Mouse (Mus musculus): Measurements from ENCODE around the gene Gm42957. TPM values are rescaled to one million over a fixed set of nuclear protein-coding genes. Genes with fewer than 3 reads are reported as not detected.
"Not testable (repeated sequence)": the region's sequence is repeated elsewhere in the genome, so short reads cannot be mapped to it uniquely, and the experiment has no call there.

Gene Gm42957
- polyA plus RNA-seq, 1 experiment from 2014 or later = 0.08 TPM

DNA sequence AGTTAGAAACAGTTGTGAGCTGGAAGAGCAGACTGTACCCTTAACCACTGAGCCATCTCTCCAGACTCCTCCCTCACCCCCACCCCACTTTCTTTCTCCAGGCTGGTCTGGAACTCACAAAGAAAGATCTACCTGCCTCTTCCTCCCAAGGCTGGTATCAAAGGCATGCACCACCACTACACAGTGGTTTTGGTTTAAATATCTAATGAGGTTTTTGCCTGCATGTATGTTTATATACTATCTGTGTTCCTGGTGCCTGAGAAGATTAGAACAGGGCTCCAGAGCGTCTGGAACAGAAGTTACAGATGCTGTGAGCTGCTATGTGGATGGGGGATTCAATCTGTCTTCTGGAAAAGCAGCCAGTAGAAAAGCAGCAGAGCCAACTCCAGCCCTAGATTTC lies 1.3 kb upstream of the Gm42957 start:
- peaks cover 30% of the 10 kb centered on the region for H3K4me1 ChIP-seq
- H3K36me3 ChIP-seq = peaks cover 57% of the 10 kb centered on the region
- no peaks in the 10 kb centered on the region for H3K9me3 ChIP-seq (replicated peaks)
- DNase-seq (ENCODE audit: low spot score) = no peak
- no peak overlapping the region for H3K4me3 ChIP-seq
- WGBS = 85% methylated on average over 1 of the region's 1 CpGs
- no peak overlapping the region for H3K27ac ChIP-seq
- no peaks in the 10 kb centered on the region for H3K27me3 ChIP-seq (ENCODE audit: low read depth, poor library complexity, severe bottlenecking)

DNA sequence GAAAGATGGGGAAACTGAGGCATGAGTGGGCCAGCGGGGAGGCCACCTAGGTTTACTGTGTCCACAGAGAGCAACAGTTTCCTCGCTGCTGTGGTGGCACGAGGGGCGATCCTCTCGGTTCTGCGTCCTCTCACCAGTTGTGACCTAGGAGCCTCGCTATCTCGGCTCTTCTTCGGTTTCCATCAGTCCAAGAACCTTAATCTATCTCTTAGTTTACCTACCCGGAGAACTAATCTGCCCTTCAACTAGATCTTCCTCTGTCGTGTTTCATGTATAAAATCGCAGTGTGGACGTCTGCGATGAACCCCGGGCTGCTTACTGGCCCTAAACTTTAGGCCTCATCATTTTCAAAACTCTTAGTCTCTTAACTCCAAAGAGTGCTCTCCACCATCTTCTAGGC lies 632 bp downstream of the Gm42957 start:
- Histone ChIP-seq H3K36me3 (peaks cover 70% of the 10 kb centered on the region), H3K4me3 (peak overlapping the region; percentile 81), H3K4me1 (peaks cover 26% of the 10 kb centered on the region), H3K9me3 (replicated peaks) (no peaks in the 10 kb centered on the region), H3K27ac (peak overlapping the region; percentile 93), H3K27me3 (ENCODE audit: low read depth, poor library complexity, severe bottlenecking) (no peaks in the 10 kb centered on the region)
- 15% methylated on average over 15 of the region's 15 CpGs for WGBS
- DNase-seq (ENCODE audit: low spot score) = no peak

DNA sequence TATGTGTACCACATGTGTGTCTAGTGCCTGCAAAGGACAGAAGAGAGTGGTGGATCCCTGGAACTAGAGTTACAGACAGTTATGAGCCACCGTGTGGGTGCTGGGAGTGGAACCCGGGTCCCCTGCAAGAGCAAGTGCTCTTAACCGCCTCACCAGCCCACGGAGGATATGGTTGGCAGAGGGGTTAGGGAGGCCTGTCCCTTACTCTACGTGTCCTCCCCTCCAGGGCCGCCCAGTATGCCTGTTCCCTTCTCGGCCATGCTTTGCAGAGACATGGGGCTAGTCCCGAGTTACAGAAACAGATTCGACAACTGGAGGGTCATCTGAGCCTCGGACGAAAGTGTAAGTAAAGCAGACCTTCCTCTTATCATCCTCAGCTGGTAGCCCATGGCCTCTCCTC lies 1.2 kb downstream of the Gm42957 start:
- Histone ChIP-seq H3K9me3 (replicated peaks) (no peaks in the 10 kb centered on the region), H3K4me1 (peaks cover 22% of the 10 kb centered on the region), H3K36me3 (peaks cover 70% of the 10 kb centered on the region), H3K27me3 (ENCODE audit: low read depth, poor library complexity, severe bottlenecking) (no peaks in the 10 kb centered on the region), H3K27ac (0 out of 2 replicates have a peak overlapping the region, but pooled peaks have one; percentile 93), H3K4me3 (peak overlapping the region; percentile 81)
- DNase-seq (ENCODE audit: low spot score) = no peak
- 70% methylated on average over 11 of the region's 11 CpGs for WGBS

DNA sequence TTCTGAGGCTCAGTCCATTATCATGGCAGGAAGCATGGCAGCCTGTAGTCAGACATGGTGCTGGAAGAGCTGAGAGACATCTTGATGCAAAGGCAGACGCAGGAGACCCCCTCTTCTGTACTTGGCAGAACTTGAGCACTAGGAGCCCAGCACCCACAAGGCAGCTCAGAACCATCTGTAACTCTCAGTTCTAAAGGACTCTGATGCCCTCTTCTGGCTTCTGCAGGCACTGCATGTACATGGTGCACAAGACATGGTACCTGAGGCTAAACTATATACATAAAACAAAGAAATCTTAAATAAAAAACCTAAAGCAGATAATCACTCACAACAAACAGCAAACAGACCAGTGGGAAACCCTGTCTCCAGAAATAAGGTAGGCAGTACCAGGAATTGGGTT lies 3.9 kb downstream of the Gm42957 start:
- Histone ChIP-seq H3K9me3 (replicated peaks) (no peaks in the 10 kb centered on the region), H3K27ac (no peak overlapping the region), H3K36me3 (peaks cover 65% of the 10 kb centered on the region), H3K27me3 (ENCODE audit: low read depth, poor library complexity, severe bottlenecking) (no peaks in the 10 kb centered on the region), H3K4me1 (peaks cover 22% of the 10 kb centered on the region), H3K4me3 (no peak overlapping the region)
- WGBS = 84% methylated on average over 1 of the region's 1 CpGs
- peak; percentile 64 for DNase-seq (ENCODE audit: low spot score)

DNA sequence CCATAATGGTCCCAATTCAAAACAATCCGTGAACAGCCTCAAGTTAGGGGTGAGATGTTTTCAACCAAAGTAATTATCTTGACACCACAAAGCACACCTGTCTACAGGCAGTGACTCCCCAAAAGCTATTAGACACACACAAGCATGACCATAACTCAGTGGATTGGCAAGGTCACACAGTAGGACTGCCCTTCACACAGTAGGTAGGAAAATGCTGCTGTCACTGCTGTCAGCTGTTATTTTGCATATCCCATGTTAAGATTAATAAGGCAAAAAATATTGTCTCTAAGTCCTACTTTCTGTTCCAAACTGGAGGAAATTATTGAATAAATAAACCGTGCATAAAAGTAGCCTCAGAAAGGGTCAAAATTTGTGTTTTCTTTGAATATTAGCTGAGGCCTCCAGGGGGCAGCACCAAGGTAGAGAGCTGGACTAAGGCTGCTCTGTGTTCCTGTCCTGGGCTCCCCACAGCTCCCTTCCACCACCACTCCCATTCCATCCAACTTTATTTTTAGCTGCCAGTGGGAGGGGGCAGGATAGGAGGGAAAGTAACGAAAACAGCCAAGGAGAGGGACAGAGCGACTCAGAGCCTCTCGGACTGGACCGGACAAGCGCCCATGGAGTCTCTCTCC lies 9.9 kb downstream of the Gm42957 start, which contains the start of gene Itga10:
TSS of gene Itga10 (plus strand) at position 567 of the 632 bp plus-strand sequence.
- Histone ChIP-seq H3K36me3 (peaks cover 40% of the 10 kb centered on the region), H3K27me3 (ENCODE audit: low read depth, poor library complexity, severe bottlenecking) (no peaks in the 10 kb centered on the region), H3K27ac (no peak within 1 kb of the TSS), H3K4me3 (no peak within 1 kb of the TSS), H3K9me3 (replicated peaks) (no peaks in the 10 kb centered on the region), H3K4me1 (peaks cover 3% of the 10 kb centered on the region)
- WGBS = 70% methylated on average over 7 of the region's 7 CpGs
- peak; percentile 40 for DNase-seq (ENCODE audit: low spot score)

DNA sequence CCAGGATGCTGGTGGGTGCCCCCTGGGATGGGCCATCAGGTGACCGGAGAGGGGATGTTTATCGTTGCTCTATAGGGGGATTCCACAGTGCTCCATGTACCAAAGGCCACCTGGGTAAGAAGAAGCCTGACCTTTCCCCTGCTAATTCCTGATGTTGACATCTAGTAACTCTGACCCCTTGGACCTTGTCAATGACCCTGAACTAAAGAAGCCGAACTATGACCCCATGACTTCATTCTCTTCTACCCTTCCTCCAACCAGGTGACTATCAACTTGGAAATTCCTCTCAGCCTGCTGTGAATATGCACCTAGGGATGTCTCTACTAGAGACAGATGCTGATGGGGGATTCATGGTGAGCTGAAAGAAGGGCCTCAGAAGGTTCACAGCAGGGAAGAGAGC lies 12.1 kb downstream of the Gm42957 start:
- no peak for DNase-seq (ENCODE audit: low spot score)
- no peaks in the 10 kb centered on the region for H3K9me3 ChIP-seq (replicated peaks)
- no peak overlapping the region for H3K4me3 ChIP-seq
- H3K27ac ChIP-seq = no peak overlapping the region
- WGBS = 82% methylated on average over 3 of the region's 3 CpGs
- H3K36me3 ChIP-seq = peaks cover 30% of the 10 kb centered on the region
- H3K4me1 ChIP-seq = peaks cover 3% of the 10 kb centered on the region
- H3K27me3 ChIP-seq (ENCODE audit: low read depth, poor library complexity, severe bottlenecking) = no peaks in the 10 kb centered on the region

DNA sequence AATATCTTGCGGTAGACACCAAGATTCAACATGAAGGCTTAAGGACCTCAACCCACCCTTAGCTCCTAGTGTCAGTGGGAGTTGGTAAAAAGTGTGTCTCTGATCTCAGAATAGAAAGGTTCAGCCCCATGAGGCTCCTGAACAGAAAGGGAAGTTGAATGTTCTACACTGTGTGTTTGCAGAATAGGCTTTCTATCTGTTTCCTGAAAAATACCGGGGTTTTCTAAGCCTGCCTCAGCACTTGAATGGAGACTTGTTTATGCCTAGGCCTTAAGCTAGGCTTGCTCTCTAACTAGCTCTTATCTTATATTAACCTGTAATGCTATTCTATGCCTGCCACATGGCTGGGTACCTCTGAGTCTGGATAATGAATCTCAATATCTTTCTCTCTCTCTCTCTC lies 25.6 kb downstream of the Gm42957 start:
- 81% methylated on average over 2 of the region's 2 CpGs for WGBS
- no peak overlapping the region for H3K4me3 ChIP-seq
- H3K36me3 ChIP-seq = peaks cover 9% of the 10 kb centered on the region; the same call in 1 of the 2 replicates
- no peak overlapping the region for H3K27ac ChIP-seq
- H3K4me1 ChIP-seq = peaks cover 14% of the 10 kb centered on the region
- 0 out of 2 replicates have a peak, but pooled peaks cover 3% of the 10 kb centered on the region for H3K27me3 ChIP-seq (ENCODE audit: low read depth, poor library complexity, severe bottlenecking)
- no peaks in the 10 kb centered on the region for H3K9me3 ChIP-seq (replicated peaks)
- DNase-seq (ENCODE audit: low spot score) = no peak

DNA sequence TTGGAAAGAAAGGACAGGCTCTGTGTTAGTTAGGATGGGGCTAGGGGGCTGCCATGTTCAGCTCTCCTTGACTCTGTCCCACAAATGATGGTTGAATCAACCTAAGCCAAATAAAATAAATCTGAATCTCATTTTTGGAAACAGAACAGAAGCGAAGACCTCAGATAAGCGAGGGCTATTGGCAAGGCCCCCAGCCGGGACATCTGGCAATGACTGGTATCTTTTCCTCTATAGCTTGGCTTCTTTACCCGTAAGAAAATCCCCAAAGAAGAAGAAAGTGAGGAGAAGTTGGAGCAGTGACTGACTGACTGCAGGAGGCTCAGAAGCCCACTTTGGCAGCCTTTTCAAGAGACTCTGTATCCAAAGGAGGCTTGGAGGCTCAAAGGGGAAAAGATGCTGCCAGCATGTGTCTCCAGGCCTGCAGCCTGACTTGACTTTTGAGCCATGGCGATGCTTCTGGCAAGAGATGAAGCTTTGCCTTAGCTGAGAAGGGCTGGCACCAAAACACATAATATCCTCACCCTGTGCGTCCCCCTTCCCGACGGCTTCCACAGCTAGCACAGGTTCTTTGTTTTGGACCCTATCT lies 27.6 kb downstream of the Gm42957 start:
- no peak for DNase-seq (ENCODE audit: low spot score)

DNA sequence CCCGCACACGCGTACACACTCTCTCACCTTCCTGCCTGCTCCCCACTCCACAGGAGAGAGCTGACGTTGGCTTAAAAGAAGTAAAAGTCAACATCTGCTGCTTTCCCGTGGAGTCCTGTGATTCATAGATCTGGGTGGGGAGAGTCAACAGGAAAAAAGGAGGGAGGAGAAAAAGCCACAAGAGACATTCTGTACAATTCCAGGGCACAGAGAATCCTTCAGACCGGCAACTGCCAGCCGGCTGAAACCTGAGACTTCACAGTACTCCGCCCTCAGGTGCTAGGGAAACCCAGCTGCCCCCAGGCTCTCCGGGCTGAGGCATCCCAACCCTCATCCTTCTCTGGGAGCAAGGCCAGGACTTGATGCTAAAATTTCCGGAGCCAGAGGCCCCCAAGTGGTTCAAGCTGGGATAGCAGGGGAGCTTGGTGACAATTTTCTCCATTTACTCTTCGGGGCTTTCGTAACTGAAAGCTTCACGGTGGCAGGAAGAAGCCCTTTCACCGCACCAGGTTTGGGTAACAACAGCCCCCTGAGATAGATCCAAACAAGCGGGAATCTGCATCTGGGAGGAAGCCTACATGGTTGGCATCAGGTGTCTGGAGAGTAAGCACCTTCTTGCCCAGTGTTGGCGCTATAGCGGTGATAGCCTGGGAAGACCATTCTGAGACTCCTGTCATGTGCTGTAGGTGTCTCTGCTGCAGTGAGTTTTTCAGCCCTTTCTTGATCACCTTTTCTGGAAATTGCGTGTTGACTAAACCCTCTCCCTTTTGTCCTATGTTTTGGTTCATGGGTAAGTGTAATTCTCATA lies 28.4 kb downstream of the Gm42957 start:
- H3K27ac ChIP-seq = peak overlapping the region; percentile 66
- peak overlapping the region; percentile 42 for H3K4me3 ChIP-seq
- no peaks in the 10 kb centered on the region for H3K9me3 ChIP-seq (replicated peaks)
- H3K36me3 ChIP-seq = no peaks in the 10 kb centered on the region
- 8% methylated on average over 17 of the region's 18 CpGs for WGBS
- peak; percentile 88 for DNase-seq (ENCODE audit: low spot score)
- H3K27me3 ChIP-seq (ENCODE audit: low read depth, poor library complexity, severe bottlenecking) = 0 out of 2 replicates have a peak, but pooled peaks cover 3% of the 10 kb centered on the region
- H3K4me1 ChIP-seq = peaks cover 14% of the 10 kb centered on the region

More for the DNA sequence above, 27.6 kb downstream of the Gm42957 start:
- H3K27me3 ChIP-seq (ENCODE audit: low read depth, poor library complexity, severe bottlenecking) = 0 out of 2 replicates have a peak, but pooled peaks cover 3% of the 10 kb centered on the region
- peak overlapping the region; percentile 66 for H3K27ac ChIP-seq
- no peaks in the 10 kb centered on the region for H3K9me3 ChIP-seq (replicated peaks)
- whole genome bisulfite sequencing = 50% methylated on average over 8 of the region's 8 CpGs
- no peaks in the 10 kb centered on the region for H3K36me3 ChIP-seq
- H3K4me1 ChIP-seq = peaks cover 14% of the 10 kb centered on the region
- peak overlapping the region; percentile 42 for H3K4me3 ChIP-seq

DNA sequence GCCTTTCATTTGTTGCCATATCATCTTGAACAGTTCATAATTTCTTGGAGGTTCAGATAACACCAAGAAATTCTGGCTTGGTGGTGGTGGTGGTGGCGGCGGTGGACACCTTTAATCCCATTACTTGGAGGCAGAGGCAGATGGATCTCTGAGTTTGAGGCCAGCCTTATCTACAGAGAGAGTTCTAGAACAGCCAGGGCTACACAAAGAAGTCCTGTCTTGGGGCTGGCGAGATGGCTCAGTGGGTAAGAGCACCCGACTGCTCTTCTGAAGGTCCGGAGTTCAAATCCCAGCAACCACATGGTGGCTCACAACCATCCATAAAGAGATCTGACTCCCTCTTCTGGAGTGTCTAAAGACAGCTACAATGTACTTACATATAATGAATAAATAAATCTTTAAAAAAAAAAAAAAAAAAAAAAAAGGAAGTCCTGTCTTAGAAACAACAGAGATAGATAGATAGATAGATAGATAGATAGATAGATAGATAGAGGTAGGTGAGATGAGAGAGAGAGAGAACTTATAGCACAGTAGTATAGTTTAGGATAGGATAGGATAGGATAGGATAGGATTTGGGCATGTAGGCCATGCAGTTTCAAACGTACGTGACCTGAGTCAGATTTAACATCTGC lies 30.6 kb downstream of the Gm42957 start:
- H3K4me1 ChIP-seq = peaks cover 26% of the 10 kb centered on the region
- WGBS = 89% methylated on average over 7 of the region's 7 CpGs
- not testable (repeated sequence) for DNase-seq (ENCODE audit: low spot score); H3K36me3 ChIP-seq; H3K27ac ChIP-seq; H3K4me3 ChIP-seq; H3K27me3 ChIP-seq (ENCODE audit: low read depth, poor library complexity, severe bottlenecking); H3K9me3 ChIP-seq (replicated peaks)

DNA sequence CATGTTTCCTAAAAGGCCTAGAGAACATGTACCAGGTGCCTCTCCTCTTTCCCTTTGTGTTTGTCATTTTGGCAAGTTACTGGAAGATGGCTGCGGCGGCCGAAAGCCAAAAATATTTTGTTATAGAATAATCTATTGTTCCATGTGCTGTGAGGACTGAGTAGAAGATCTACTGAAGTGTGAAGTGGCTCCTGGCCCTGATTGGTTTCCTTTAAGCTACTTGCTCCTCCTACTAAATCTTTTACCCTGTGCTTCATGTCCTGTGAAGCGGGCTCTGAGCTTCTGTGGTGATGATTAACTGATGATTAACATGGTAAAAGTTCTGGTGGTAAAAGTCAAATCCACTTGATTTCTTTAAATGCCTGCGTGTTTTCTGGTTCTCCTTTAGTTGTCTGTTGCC lies 31.6 kb downstream of the Gm42957 start:
- no peaks in the 10 kb centered on the region for H3K36me3 ChIP-seq
- peaks cover 21% of the 10 kb centered on the region for H3K27me3 ChIP-seq (ENCODE audit: low read depth, poor library complexity, severe bottlenecking)
- H3K4me1 ChIP-seq = peaks cover 26% of the 10 kb centered on the region
- no peak for DNase-seq (ENCODE audit: low spot score)
- no peak overlapping the region for H3K27ac ChIP-seq
- H3K4me3 ChIP-seq = no peak overlapping the region
- 91% methylated on average over 5 of the region's 5 CpGs for WGBS
- no peaks in the 10 kb centered on the region for H3K9me3 ChIP-seq (replicated peaks)

DNA sequence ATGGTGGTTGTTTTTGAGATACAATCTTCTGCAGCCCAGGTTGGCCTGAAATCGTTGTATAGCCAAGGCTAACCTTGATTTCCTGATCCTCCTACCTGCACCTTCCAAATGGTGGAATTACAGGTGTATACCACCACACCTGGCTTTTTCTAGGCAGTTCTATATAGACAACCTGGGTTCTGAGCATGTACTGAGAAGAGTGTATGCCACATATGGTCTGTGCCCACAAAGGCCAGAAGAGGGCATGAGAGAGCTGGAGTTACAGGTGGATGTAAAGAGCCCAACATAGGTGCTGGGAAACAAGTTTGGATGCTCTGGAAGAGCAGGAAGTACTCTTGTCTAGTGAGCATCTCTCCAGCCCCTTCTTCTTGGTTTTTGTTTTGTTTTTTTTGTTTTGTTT lies 32.0 kb downstream of the Gm42957 start:
- 37% methylated on average over 1 of the region's 1 CpGs for WGBS

More for the DNA sequence above, 32.0 kb downstream of the Gm42957 start:
- no peak overlapping the region for H3K4me3 ChIP-seq
- peaks cover 26% of the 10 kb centered on the region for H3K4me1 ChIP-seq
- H3K36me3 ChIP-seq = no peaks in the 10 kb centered on the region
- H3K27ac ChIP-seq = no peak overlapping the region
- no peaks in the 10 kb centered on the region for H3K9me3 ChIP-seq (replicated peaks)
- no peak for DNase-seq (ENCODE audit: low spot score)
- H3K27me3 ChIP-seq (ENCODE audit: low read depth, poor library complexity, severe bottlenecking) = peaks cover 23% of the 10 kb centered on the region
